Mouse (Mus musculus) olfactory bulb, adult 2 months (tissue): ENCODE data around the gene Gnl1. TPM values are rescaled to one million over a fixed set of nuclear protein-coding genes. Genes with fewer than 3 reads are reported as not detected.

ENCODE experiments used
- H3K27ac ChIP-seq: fragments of 200-500 bp; 2 replicates; pipeline ENCODE4 v1.5.1; 2012; ENCODE audit warnings: low read depth, low read length; ENCODE audit not compliant: insufficient read depth
- H3K4me1 ChIP-seq: fragments of 200-500 bp; 2 replicates; pipeline ENCODE4 v1.6.1; 2012; ENCODE audit warnings: low read length; ENCODE audit not compliant: control insufficient read depth, insufficient read depth
- H3K4me3 ChIP-seq: fragments of 200-500 bp; 2 replicates; pipeline ENCODE4 v1.5.1; 2012; ENCODE audit warnings: mild to moderate bottlenecking, low read depth, low read length, moderate library complexity; ENCODE audit not compliant: insufficient read depth
- CTCF ChIP-seq: fragments of 200-500 bp; IDR thresholded peaks from 2 replicates; pipeline ENCODE4 v1.5.1; 2012; ENCODE audit warnings: low read depth, mild to moderate bottlenecking, low read length, moderate library complexity; ENCODE audit not compliant: insufficient read depth
- POLR2A ChIP-seq: fragments of 200-500 bp; IDR thresholded peaks from 2 replicates; pipeline ENCODE4 v1.6.1; 2012; ENCODE audit warnings: mild to moderate bottlenecking, low read depth, low read length, moderate library complexity; ENCODE audit not compliant: insufficient read depth
- WGBS: fragments of 180-500 bp; shearing (Covaris S2); methylation state at CpG from one replicate; pipeline ENCODE4 v1.1.7; 2018; 5-methylcytosine and 5-hydroxymethylcytosine counted together
- polyA plus RNA-seq: library from polyadenylated mRNA; stranded (reverse); fragments of >200 nt; gene quantifications from 2 replicates; pipeline ENCODE4 v1.2.4, GENCODE M21; 2012; ENCODE audit warnings: low replicate concordance; ENCODE audit not compliant: missing spikeins, insufficient read depth, insufficient read length

The Gnl1 gene
- polyA plus RNA-seq, 1 experiment = not detected

- Histone ChIP-seq H3K4me3 (no peak overlapping the region), H3K27ac (no peak overlapping the region), H3K4me1 (peaks cover 14% of the 10 kb centered on the region)
- 88% methylated on average over 9 of the region's 9 CpGs for WGBS
- TF ChIP-seq POLR2A (no peak), CTCF (no peak)
Measured at GRCm38 (mm10) chr17:35981776-35982175, 2.1 kb downstream of the Gnl1 start.

- 30% methylated on average over 10 of the region's 10 CpGs for WGBS
- TF ChIP-seq POLR2A = no peak
- no peak for TF ChIP-seq CTCF
- H3K27ac ChIP-seq = no peak overlapping the region
Measured at GRCm38 (mm10) chr17:35991781-35992180, 12.1 kb downstream of the Gnl1 start.

GRCm38 (mm10) chr17:35993675-35994074 lies 14.0 kb downstream of the Gnl1 start:
- Histone ChIP-seq H3K27ac (no peak overlapping the region), H3K4me3 (no peak overlapping the region), H3K4me1 (peaks cover 15% of the 10 kb centered on the region)
- TF ChIP-seq CTCF = peak; percentile 97
- TF ChIP-seq POLR2A = no peak
- WGBS = 3% methylated on average over 17 of the region's 17 CpGs

More at GRCm38 (mm10) chr17:35991781-35992180, 12.1 kb downstream of the Gnl1 start:
- H3K4me1 ChIP-seq = peaks cover 7% of the 10 kb centered on the region
- peak overlapping the region; percentile 19 for H3K4me3 ChIP-seq

- peaks cover 15% of the 10 kb centered on the region for H3K4me1 ChIP-seq
- 2% methylated on average over 31 of the region's 31 CpGs for WGBS
- peak; percentile 64 for TF ChIP-seq POLR2A
- TF ChIP-seq CTCF = no peak
Measured at GRCm38 (mm10) chr17:35994175-35994878, 14.7 kb downstream of the Gnl1 start.

GRCm38 (mm10) chr17:35994879-35995240 lies 15.2 kb downstream of the Gnl1 start:
- 2% methylated on average over 14 of the region's 14 CpGs for WGBS
- Histone ChIP-seq H3K27ac (no peak overlapping the region), H3K4me1 (peaks cover 15% of the 10 kb centered on the region), H3K4me3 (peak overlapping the region; percentile 55)
- no peak for TF ChIP-seq CTCF
- no peak for TF ChIP-seq POLR2A

More at GRCm38 (mm10) chr17:35994175-35994878, 14.7 kb downstream of the Gnl1 start:
- Histone ChIP-seq H3K4me3 (peak overlapping the region; percentile 55), H3K27ac (peak overlapping the region; percentile 79; the same call in 1 of the 2 replicates)

- WGBS = under 1% methylated on average over 11 of the region's 11 CpGs
- Histone ChIP-seq H3K4me3 (no peak overlapping the region), H3K27ac (no peak overlapping the region), H3K4me1 (peaks cover 14% of the 10 kb centered on the region)
- TF ChIP-seq POLR2A (no peak), CTCF (peak; percentile 74)
Measured at GRCm38 (mm10) chr17:35996949-35997348, 17.3 kb downstream of the Gnl1 start.

GRCm38 (mm10) chr17:35997713-35998510 lies 18.3 kb downstream of the Gnl1 start:
- peaks cover 16% of the 10 kb centered on the region for H3K4me1 ChIP-seq
- H3K27ac ChIP-seq = no peak overlapping the region
- H3K4me3 ChIP-seq = no peak overlapping the region
- 51% methylated on average over 12 of the region's 12 CpGs for WGBS
- TF ChIP-seq POLR2A (no peak), CTCF (no peak)

GRCm38 (mm10) chr17:35998545-35999305 lies 19.1 kb downstream of the Gnl1 start:
- WGBS = 71% methylated on average over 6 of the region's 6 CpGs
- H3K4me1 ChIP-seq = peaks cover 17% of the 10 kb centered on the region
- H3K27ac ChIP-seq = no peak overlapping the region
- no peak overlapping the region for H3K4me3 ChIP-seq
- TF ChIP-seq CTCF (no peak), POLR2A (no peak)

- Histone ChIP-seq H3K4me3 (no peak overlapping the region), H3K4me1 (peaks cover 17% of the 10 kb centered on the region), H3K27ac (no peak overlapping the region)
- 55% methylated on average over 7 of the region's 7 CpGs for WGBS
- TF ChIP-seq POLR2A (no peak), CTCF (no peak)
Measured at GRCm38 (mm10) chr17:35999356-35999755, 19.7 kb downstream of the Gnl1 start.
